Mouse (Mus musculus) adrenal gland, adult 18-20 months (tissue): ENCODE data around the gene Lcn3. TPM values are rescaled to one million over a fixed set of nuclear protein-coding genes. Genes with fewer than 3 reads are reported as not detected.
"Not testable (repeated sequence)": the region's sequence is repeated elsewhere in the genome, so short reads cannot be mapped to it uniquely, and the experiment has no call there.

Source experiments
- DNase-seq, 2 experiments: peaks; one replicate each; pipeline ENCODE4 v3.0.0; 2021 to 2022; ENCODE audit warnings: low spot score in 2 of 2
- long read RNA-seq, 2 experiments: library from polyadenylated mRNA; stranded (forward); transcript quantifications; one replicate each; pipeline ENCODE4 v2.0.0; 2021
- total RNA-seq, 2 experiments: library from RNA; stranded (reverse); gene quantifications; 1 replicate in 1 of 2; 2 replicates in 1 of 2; pipeline ENCODE4 v1.2.3; 2021

The Lcn3 gene
- not detected for total RNA-seq
- long read RNA-seq, experiment 1, result 0 reads
- long read RNA-seq, experiment 2, result 0 reads

DNA sequence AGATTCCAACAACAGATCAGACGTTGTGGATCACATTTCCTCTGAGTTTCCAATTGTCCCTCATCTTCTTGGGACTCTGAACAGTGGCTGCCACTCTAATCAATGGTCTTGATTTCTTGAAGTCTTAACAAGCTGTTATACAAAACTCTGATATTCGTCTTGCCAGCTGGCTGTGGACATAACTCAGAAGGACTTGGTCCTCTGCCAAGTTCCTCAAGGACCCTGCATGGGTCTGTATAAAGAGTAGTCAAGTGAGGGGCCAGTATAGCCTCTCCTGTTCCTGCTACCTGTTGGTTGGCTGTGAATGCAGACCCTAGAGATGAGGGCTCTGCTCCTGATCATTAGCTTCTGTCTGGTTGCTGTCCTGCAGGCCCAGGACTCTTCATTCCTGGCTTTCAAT, at the start of gene Lcn3:
Lcn3 (plus strand) TSS at position 301 of the 400 bp plus-strand sequence.
- DNase-seq, result no peak

DNA sequence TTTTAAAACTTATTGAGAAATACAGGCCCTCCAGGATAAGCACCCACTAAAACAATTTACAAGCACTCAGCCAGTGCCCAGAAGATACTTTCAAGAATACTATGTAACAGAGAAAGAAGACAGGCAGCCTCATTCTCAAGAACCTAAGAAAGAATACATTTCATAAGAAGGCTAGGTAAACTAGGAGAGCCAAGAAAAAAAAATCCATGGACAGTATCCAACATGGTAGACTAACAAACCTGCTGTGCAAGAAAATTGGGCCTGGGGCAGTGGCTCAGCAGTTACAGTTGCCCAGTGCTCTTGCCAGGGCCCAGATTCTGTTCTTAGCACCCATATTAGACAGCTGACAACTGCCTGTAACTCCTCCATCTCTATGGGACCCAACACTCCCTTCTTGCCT, 48.1 kb upstream of the Lcn3 start:
- DNase-seq, result no peak

DNA sequence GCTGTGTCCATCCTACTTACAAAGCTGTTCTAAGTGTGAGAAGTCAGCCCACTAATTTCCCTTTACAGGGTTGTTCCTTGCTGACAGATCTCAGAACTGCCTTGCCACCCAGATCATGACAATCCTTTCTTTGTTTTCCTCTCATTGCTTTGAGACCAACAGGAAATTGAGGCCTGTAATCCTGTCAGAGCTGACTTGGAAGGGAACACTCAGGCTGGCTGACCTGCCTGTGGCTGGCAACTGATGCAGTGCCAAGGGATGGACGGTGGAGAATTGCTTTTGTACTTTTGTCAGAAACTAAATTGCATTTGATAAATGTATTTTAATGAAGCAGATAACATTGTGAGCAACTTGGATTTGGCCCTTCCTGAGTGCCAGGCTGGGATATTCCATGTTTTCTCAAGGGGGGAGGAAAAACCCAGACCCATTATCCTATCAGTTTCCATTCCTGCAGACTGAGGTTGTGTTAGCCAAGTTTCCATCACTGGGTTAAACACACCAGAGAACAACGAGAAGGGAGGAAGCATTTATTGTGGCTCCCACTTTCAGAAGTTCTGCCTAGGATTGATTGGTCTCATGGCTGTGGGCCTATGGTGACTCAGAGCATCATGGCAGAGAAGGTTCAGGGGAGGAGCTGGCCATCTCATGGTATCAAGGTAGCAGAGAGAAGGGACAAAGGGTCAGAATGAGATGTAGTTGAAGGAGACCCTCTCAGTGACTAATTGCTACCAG, 32.0 kb upstream of the Lcn3 start:
- DNase-seq, result no peak

DNA sequence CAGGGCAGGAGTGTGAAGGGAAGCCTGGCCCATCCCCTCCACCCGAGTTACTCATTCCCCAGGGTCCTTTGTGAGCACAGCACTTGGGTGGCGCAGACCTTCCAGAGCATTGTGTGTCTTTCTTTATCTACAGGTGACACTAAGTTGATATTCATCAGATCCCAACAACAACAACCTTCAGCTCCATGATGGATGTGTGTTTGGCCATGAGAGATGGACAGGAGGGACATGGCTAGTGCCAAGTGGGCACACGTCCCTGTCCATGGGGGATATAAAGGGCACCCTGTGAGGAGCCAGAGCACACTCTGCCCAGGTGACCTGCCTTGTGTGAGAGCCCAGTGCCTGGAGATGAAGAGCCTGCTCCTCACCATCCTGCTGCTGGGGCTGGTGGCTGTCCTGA, 28.7 kb upstream of the Lcn3 start, which contains the start of gene Obp2b:
Obp2b (plus strand) TSS at position 301 of the 400 bp plus-strand sequence.
- not testable (repeated sequence) for DNase-seq

DNA sequence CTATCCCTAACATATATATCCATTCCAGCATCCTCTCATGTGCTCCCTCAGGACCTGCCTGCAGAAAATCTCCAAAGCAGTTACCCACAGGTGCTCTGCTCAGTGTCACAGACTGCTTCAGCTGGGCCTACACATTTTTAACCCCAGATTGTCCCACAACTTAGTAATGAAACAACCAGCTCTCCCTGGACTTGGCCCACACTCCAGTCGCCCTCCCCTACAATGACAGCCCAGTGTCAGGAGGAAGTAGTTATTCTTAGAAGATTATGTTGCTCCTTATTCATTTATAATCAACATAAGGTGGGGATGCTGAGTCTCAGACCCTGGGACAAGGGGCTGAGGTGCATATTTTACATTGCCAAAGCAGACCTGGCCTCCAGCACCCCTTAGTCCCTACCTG, 23.7 kb upstream of the Lcn3 start:
- DNase-seq, result no peak

DNA sequence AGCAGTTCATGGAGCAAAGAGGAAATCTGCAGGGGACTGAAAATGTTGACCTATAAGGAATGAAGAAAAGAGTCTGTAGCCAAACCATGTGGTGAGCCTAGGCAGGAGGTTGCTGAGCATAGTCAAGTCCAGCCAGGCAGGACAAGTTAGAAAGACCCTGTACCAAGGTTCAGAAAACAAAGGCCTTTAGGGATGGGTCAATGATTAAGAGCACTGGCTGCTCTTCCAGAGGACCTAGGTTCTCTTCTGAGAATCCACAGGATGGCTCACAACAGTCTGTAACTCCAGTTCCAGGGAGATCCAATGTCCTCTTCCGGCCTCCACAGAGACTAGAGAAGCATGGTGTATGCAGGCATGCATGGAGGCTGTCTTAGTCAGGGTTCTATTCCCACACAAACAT, 11.2 kb upstream of the Lcn3 start:
- DNase-seq, result no peak

DNA sequence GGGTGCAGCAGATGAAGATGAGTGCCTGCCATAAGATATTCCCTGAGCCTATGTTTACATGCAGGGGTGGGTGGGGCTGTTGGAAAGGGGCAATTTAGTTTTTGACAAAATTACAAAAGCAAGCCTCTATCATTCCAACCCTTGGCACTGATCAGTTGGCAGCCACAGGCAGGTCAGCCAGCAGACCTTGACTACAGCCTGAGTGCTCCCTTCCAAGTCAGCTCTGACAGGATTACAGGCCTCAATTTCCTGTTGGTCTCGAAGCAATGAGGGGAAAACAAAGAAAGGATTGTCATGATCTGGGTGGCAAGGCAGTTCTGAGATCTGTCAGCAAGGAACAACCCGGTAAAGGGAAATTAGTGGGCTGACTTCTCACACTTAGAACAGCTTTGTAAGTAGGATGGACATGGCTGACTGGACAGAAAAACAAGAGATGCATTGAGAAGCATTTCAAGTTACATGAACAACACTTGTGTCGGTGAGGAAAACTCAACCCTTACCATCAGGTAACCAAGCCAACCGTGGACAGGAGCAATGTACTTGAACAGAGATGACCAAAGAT, 7.2 kb upstream of the Lcn3 start:
- no peak for DNase-seq

DNA sequence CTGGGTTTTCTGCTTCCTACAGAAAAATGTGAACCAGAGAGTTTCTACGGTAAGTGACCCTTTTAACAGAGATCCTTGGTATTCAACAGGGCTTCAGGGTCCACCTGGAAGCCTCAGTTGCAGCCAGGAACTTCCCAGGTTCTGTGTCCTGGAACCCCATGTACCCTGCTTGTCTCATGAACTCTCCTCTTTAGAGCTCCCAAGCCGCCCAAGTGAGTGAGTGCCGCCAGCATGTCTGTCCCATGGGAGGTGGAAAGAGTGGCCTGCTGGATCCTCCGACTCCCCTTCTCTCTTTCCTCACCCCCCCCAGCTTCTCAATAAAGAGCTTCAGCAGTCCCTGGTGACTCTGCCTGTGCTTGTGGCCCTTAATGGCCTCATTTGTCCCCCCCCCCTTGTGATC, 2.4 kb downstream of the Lcn3 start:
- no peak for DNase-seq

DNA sequence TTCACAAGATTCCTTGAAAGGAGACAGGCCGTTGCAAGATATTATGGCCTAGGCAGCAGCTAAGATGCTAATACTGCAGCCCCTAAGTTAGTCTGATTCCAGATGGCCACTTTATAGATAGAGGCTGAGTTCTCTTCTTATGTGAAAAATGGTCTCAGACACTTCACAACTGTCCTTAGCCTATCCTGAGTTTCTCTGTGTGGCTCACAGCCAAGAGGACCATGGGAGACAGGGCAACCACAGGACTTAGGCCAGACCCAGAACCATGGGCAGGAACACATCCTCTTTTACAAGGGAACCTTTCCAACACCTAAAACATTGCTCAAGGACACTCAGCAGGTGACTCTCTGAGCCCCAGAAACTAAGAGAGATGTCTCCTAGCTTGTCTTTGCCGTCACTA, 8.1 kb downstream of the Lcn3 start:
- DNase-seq, result no peak

DNA sequence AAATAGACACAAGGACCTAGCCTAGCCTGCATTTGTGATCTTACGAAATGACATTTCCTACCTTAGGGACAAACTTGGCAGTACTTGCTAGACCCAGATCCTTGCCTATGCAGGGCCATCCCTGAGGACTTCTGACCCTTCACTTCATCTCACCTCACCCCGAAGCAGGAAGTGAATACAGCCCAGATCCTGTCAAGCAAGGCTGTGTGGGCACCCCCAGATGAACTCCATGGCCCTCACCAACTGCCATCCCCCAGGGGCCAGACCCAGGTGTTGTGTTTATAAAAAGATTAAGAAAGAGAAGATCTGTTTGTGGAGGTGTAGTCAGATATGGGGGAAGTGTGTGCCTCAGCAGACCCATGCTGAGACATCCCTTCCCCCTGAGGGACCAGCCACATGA, 9.3 kb downstream of the Lcn3 start:
- DNase-seq, result no peak

DNA sequence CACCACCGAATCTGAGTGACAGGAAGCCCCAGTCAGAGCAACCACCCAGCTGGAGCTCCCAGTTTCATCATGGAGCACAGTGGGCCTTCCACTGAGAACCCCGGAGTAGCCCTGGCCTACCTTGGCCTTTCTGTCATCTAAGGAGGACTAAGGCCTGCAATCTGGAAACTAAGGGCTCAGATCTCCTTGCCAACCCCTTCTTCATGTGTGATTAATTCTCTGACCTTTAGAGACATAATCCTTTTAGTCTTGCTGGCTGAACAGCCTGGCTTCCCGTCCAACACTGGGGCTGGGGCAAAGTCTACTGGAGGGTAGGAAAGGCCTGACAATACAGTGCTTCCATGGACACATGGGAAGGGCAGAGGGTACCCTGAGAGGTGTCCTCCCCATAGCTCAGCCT, 10.6 kb downstream of the Lcn3 start:
- DNase-seq, result no peak

DNA sequence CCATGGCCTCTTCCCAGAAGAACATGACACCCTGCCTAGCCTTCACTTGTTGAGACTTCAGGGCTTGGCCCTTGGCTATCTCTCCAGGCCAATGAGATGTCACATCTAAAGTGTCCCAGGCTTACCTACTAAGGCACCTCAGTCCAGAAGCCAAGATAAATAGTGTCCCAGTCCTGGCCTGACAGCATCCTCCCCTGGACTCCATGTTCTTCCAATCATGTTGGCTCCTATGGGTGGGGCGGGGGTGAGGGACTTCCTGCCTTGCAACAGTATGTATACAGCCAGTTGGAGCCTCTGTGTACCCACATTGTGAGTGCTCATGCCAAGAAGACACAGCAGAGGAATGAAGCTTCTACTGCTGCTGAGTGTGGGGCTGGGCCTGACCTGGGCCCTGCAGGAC, 11.3 kb downstream of the Lcn3 start, which contains the start of gene Lcn11:
Lcn11 (plus strand) TSS at position 301 of the 400 bp plus-strand sequence.
- DNase-seq, result no peak

DNA sequence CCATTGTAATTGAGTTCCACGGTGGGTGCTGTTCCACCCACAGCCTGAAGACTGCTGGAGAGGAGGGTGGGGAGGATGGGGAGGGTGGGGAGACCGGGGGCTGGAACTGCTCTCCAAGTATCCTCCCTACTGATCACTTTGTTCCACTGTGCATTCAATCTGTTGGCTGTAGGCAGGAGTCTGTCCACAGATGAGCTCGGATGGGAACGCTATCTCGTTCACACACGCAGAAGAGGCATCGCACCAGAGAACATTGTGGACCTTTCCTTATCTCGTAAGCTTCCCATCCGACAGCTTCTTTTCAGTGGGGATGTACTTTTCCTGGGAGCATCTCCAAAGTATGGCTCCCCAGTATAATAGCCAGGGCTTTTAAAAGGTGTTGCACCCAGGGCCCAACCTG, 13.7 kb downstream of the Lcn3 start:
- DNase-seq, result no peak

DNA sequence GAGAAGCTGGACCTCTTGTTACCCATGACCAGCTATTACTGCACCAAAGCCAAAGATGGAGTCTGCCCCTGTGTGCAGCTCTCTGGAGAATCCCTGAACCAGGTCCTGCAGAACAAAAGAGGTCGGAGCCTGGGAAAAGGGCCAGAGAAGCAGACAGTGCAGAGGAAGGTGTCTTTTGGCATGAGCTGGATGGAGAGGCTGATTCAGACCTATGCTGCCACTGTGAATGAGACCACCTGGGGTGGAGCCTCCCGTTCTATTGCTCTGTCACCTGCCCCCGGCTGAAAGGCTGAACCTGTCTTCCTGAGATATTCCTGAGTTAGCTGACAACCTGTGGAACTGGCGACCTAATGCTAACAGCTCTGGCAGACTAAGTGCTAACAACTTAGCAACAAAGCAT, 15.6 kb downstream of the Lcn3 start:
- no peak for DNase-seq

DNA sequence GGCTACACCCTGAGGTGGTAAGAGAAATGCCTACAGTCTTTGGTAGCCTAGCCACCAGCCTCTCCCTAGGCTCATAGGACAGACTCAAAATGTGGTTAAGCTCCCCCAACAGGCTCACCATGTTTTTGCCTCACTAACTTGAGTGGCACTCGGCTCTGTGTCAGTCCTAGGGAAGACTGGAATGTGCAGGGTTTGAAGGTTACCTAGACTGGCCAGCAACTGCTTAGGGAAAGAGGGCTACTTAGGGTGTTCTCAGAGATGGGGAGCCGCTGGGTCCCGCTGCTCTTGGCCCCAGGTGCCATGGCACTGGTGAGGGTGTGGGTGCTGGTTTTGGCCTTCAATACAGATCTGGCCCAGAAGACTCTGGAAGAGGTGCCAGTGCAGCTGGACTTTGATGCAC, 16.6 kb downstream of the Lcn3 start, which contains the start of gene Gm13539:
Gm13539 (plus strand) TSS at position 301 of the 400 bp plus-strand sequence.
- no peak for DNase-seq

DNA sequence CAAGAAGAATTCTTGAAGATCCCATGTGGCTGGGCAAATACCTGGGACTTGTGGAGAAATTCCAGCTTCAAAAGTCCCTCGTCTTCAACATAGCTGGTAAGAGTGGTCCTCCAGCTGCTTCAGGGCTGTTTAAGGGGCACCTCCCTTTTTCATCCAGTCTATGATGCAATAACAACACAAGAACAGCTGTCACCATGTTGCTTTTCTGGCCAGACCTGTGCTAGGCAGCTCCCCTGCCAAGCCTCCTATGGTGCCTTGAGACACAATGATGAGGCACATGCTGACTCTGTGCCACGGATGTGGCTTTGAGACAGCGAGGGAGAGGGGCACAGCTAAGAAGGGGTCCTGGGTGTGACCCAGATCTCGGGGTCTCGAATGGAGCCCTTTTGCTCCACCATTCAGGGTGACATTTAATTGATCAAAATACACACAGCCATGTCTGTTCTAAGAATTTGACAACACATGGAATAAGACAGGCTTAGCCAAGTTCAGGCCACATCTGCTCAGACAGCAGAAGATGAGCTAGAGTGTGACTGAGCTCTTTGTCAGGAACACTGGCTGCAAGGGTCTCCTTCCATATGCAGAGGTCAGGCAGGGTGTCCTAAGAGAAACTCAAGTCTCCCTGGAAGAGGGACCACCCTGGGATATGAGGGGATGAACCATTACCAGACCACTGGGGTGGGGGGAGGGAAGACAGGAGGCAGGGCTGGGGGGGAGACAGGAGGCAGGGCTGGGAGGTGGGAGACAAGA, 20.4 kb downstream of the Lcn3 start:
- no peak for DNase-seq

DNA sequence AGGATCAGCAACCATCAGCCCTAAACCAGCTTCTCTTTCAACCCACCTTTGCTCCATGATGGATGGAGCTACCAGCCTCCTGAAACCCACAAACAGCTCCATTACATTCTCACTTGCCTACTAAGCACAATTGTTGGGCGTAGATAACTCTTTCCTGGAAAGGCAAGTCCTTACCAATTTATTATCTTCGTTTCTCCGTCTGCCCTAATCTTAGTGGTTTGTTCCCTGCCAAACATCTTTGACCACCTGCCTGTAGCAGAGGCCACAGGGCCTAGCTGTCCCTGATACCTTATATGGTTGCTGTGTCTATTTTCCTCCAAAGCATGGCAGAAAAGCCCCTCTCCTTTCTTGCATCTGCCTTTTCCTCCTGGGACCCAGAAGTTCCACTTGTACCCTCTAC, 23.7 kb downstream of the Lcn3 start:
- DNase-seq, result no peak

DNA sequence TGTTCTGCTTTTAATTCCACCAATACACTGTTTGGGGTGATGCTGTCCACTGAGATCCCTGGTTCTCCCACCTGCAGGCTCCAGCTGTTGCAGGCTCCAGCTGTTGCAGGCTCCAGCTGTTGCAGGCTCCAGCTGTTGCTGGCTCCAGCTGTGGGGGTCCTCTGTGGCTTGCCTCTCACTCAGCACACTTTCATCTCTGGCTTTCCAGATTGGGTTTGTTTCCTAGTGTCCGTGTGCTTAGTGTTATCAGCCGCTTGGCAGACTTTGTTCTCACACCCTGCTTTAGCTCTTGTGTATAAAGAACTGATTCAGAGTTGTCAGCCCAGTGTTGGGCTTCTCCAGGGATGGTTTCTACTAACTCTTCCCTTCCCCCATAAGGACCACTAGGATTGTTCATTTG, 32.3 kb downstream of the Lcn3 start:
- no peak for DNase-seq

DNA sequence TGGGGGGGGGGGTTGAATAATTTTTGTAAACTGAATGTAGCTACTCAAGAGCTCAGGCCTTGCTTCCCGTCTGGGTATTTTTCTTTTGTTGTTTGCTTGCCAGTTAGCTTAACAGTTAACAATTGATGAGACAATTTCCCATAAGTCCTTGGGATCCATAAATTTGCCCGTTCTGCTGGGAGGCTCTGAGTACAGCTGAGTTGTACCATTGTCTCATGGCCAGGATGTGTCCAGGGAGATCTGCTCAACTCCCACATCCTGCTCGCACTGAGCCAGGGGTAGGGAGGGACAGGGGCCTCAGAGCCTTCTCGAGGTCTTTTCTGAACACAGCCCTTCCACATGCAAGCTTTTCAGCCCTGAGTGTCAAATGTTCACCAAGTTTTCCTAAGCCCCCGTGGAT, 32.7 kb downstream of the Lcn3 start:
- DNase-seq, result no peak

DNA sequence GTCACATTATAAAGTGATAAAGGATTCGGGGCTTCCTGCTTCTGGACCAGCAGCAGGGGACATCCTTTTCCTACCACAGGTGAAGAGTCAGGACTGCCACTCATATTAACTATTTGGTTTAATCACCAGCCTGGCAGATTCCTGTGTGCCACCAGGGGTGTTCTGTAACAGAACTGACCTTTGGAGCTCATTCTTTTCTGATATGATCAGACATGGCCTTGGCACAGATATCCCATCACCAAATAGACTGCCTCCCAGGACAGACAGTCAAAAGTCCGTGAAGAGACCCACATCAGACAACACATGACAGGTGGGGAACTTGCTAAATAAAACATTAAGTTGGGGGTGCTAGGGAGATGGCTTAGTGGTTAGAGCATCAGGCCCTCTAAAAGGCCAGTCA, 46.3 kb downstream of the Lcn3 start:
- no peak for DNase-seq

DNA sequence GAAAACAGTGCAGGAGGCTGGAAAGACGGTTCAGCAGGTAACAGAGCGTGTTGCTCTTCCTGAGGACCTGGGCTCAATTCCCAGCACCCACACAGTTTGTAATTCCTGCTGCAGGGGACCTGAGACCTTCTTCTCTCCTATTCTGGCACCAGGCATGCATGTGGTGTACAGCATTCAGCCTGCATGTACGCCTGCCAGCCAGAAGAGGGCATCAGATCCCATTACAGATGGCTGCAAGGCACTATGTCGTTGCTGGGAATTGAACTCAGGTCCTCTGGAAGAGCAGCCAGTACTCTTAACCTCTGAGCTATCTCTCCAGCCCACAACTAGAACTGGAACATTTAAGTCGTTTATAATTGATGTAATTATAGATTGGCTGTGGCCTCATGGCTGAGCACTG, 48.0 kb downstream of the Lcn3 start:
- DNase-seq, result no peak

DNA sequence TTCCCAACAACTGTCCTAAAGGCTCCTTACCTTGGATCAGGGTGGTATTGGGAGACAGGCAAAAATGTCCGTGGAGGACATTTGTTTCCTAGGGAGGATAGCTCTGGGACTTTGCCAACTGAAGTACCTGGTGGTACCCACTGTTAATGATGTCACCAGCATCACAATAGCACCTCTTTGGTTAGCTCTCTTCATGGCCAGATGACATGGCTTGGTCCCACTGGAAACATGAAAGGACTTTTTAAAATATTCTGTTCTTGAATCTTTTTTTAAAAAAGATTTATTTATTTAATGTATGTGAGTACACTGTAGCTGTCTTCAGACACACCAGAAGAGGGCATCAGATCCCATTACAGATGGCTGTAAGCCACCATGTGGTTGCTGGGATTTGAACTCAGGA, 50.4 kb downstream of the Lcn3 start, which contains the start of gene Glt6d1:
Glt6d1 (minus strand) TSS at position 101 of the 400 bp plus-strand sequence.
- DNase-seq, result not testable (repeated sequence)
